In the genomic region with DNA sequence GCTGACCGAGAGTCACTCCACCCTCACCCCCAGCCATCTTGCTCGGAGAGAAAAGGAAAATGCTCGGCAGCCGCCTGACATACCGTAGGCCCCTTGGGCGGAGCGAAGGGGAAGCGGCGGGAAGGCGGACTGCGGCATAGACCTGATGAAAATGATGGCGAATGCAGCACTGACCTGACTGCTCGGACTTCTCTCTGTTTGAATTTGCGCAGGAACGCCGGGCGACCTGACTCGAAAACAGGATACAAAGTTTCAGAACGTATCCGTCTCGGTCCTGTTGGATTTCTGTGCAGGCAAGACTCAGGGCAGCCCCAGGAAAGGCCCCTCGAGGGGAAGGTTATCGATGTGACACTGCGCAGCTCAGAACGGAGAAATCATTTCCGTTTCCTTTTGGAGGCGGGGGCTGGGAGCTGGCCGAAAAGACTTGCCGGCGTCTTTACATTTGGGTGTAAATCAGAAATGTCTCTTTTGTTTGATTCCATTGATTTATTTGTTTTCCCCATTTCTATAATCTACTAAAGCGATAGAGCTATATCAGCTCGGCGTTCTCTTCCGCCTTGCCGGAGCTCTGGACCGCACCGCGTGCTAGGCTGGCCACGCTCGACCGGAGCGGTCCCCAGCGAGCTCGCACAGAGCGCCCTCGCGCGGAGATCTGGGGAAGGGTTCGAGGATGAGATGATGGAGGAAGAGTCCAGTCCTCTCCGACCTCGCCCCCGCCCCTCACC, we compare ENCODE assay signal across 8 mouse cellular contexts. TPM values are rescaled to one million over a fixed set of nuclear protein-coding genes. Genes with fewer than 3 reads are reported as not detected.
DNase-seq lines count a peak whose midpoint lies in the region; ATAC-seq lines count a peak whose summit lies in the region.

Gene Eif2s3x, minus strand, starts transcription at position 266 of the 725 bp plus-strand sequence.

- peaks cover 18% of the 10 kb centered on the region; the same call in 1 of the 2 replicates for H3K36me3 ChIP-seq in hindbrain, embryonic 12.5 days

- WGBS in hindbrain, embryonic 12.5 days = under 1% methylated on average over 52 of the region's 52 CpGs

- H3K9me3 ChIP-seq in hindbrain, embryonic 12.5 days (replicated peaks) = no peaks in the 10 kb centered on the region

- peak within 1 kb of the TSS; percentile 76 for H3K4me2 ChIP-seq in hindbrain, embryonic 12.5 days (replicated peaks)

- H3K4me3 ChIP-seq in hindbrain, embryonic 12.5 days = peak within 1 kb of the TSS; percentile 75

- no peaks in the 10 kb centered on the region for H3K27me3 ChIP-seq in hindbrain, embryonic 12.5 days

- peak; percentile 97 for ATAC-seq in hindbrain, embryonic 12.5 days (ENCODE audit: low FRiP score)

- DNase-seq in MN1 (ENCODE audit: low spot score) = peak; percentile 92
- peak; percentile 83 for DNase-seq in cerebellum, adult 9-11 months
- DNase-seq in frontal cortex, postnatal 10 days (ENCODE audit: low spot score in 2 of 2) = peak; percentile 56 to 89
- DNase-seq in layer of hippocampus, postnatal 14 days (ENCODE audit: low spot score in 2 of 2) = peak; percentile 84 to 94
- peak; percentile 79 for DNase-seq in lung, postnatal 14 days
- DNase-seq in retina, adult 2 months (ENCODE audit: low read depth, low spot score) = peak; percentile 88
- peak; percentile 78 to 87 for DNase-seq in thymus, postnatal 36 days

- H3K9ac ChIP-seq in hindbrain, embryonic 12.5 days = peak within 1 kb of the TSS; percentile 80

- peak within 1 kb of the TSS; percentile 58 for H3K27ac ChIP-seq in hindbrain, embryonic 12.5 days

- no peaks in the 10 kb centered on the region for H3K4me1 ChIP-seq in hindbrain, embryonic 12.5 days

RNA-seq across cellular contexts. Expression of gene Eif2s3x, which starts in this region (rescaled TPM):
- 98.6 and 99.0 TPM in 2 replicates for polyA plus RNA-seq in hindbrain, embryonic 12.5 days (2016; fragmentation: Nextera tagmentation; extraction: Ambion mirVana)
- 100 to 1,000 TPM; 116 to 159 TPM for total RNA-seq in layer of hippocampus, postnatal 14 days (2021)

Comparison
In these comparisons a context has a peak if more than half of its experiments do, and no peak if none do; other contexts are left out.
1. Peak in every context shown above with its lines: DNase-seq, ATAC-seq, H3K4me3 ChIP-seq and H3K27ac ChIP-seq.